Mouse (Mus musculus) left cerebral cortex, postnatal 10 days (tissue): ENCODE measurements at regions not wholly inside any gene's neighbourhood (a gene's known extent, or its start where the extent isn't known, plus 50 kb on each side); places are given as distances from the start of the nearest gene placed in this dataset.

Source experiments
- DNase-seq, 2 experiments: peaks; one replicate each; pipeline ENCODE4 v3.0.0; 2021 to 2022; ENCODE audit warnings: low spot score in 2 of 2, mixed read lengths in 1 of 2; ENCODE audit errors: extremely low spot score in 1 of 2
- intact Hi-C: fragments of 180-260 bp; cut with DNase I; formaldehyde crosslinking; loops from one replicate; pipeline ENCODE4 v1.15.1; 2025

DNA sequence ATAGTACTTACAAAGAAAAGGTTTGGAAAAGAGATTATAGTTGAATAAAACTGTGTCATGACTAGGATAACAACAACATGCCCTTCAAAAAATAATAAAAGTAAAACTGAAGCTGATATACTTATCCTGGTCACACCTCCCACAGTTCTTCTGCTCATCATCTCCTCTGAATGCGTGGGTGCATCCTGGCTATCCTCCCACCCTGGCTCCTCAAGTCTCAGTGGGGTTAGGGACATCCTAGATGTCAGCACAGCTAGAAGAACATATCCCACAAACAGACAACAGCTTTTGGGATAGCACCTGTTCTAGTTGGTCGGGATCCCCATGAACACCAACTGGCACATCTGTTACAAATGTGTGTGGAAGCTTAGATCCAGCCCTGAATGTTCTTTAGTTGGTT, 786.7 kb upstream of the Brinp3 start:
- intact Hi-C loops: no loop called here
- DNase-seq: peak in 1 of 2 experiments; percentile 13
